ENCODE assay signal across 19 mouse cellular contexts in the genomic region with DNA sequence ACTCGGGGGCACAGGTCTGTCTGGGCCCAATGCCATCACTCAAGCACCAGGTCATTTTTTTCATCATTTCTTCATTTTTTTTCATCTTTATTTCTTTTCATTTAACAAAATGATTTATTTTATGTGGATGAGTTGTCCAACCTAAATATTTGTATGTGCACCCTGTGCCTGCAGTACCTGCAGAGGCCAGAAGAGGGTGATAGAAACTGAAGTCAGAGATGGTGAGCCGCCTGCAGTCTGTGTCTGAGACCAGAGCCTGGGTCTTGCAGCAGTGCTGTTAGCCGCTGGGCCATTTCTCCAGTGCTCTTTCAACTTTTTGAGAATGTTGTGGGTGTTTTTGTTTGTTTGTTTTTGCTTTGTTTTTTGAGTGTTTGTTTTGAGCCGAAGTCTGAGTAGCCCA. TPM values are rescaled to one million over a fixed set of nuclear protein-coding genes. Genes with fewer than 3 reads are reported as not detected.
DNase-seq lines count a peak whose midpoint lies in the region; ATAC-seq and TF ChIP-seq lines count a peak whose summit lies in the region.
"Had no signal": no experiment of that assay in that cellular context is flagged by ENCODE, and none has a peak within 500 bp of the region (broad histone marks: within the 10 kb centered on the region; RNA-seq: fewer than 3 reads in every experiment).

No protein-coding gene starts in this region.

- no peak overlapping the region for H3K9ac ChIP-seq in lung, embryonic 14.5 days
- H3K9ac ChIP-seq in MEL (ENCODE audit: control insufficient read depth, low read depth, low read length, poor library complexity, severe bottlenecking), result no peak overlapping the region
- H3K9ac ChIP-seq: forebrain, embryonic 12.5 days; hindbrain, embryonic 13.5 days; lung, embryonic 15.5 days; neural tube, embryonic 15.5 days had no signal

- no peak overlapping the region for H3K4me3 ChIP-seq in gastrocnemius, adult 2 months
- no peak overlapping the region for H3K4me3 ChIP-seq in lung, embryonic 14.5 days (ENCODE audit: low read depth, low read length)
- H3K4me3 ChIP-seq in MEL (ENCODE audit: control insufficient read depth in 1 of 2, insufficient read depth in 1 of 2, low read depth in 2 of 2, low read length in 2 of 2), result no peak overlapping the region
- H3K4me3 ChIP-seq: forebrain, embryonic 12.5 days; hindbrain, embryonic 13.5 days; lung, embryonic 15.5 days; neural tube, embryonic 15.5 days had no signal

- no peak for ATAC-seq in lung, embryonic 14.5 days (ENCODE audit: insufficient read depth)
- no peak for ATAC-seq in frontal cortex, adult (ENCODE audit: low TSS enrichment)

- DNase-seq in gastrocnemius, adult 2 months, result no peak
- DNase-seq in gastrocnemius, adult 8-10 months (ENCODE audit: low spot score in 2 of 2), result no peak
- DNase-seq in lung, embryonic 14.5 days, result no peak
- no peak for DNase-seq in lung, postnatal 4 days
- no peak for DNase-seq in MEL (ENCODE audit: low read depth, low spot score)
- peak; percentile 27 for DNase-seq in splenic B cell, adult 2 months (ENCODE audit: low read depth, low spot score)
- DNase-seq in layer of hippocampus, adult 8-10 months (ENCODE audit: low spot score in 2 of 2), result no peak
- DNase-seq: adrenal gland, adult 8-10 months; cerebellum, adult 9-10 months; embryo, embryonic 11 days; heart, adult 18-20 months; kidney, adult 8-10 months; spleen, adult 18-20 months; thymus, postnatal 25 days had no signal

- intact Hi-C loops in gastrocnemius, adult 2 months (cut with DNase I), result no loop called here

- no peak overlapping the region for H3K27ac ChIP-seq in gastrocnemius, adult 2 months
- H3K27ac ChIP-seq in lung, embryonic 14.5 days (ENCODE audit: low read depth), result no peak overlapping the region
- H3K27ac ChIP-seq in MEL (ENCODE audit: control insufficient read depth, low read depth, low read length), result no peak overlapping the region
- H3K27ac ChIP-seq: forebrain, embryonic 12.5 days; hindbrain, embryonic 13.5 days; lung, embryonic 15.5 days; neural tube, embryonic 15.5 days had no signal

- TF ChIP-seq CTCF in gastrocnemius, adult 2 months (IDR thresholded peaks at IDR 0.05), result peak; percentile 34
- peak; percentile 47; the same call in 1 of the 2 replicates for TF ChIP-seq CTCF in lung, embryonic 14.5 days (IDR thresholded peaks at IDR 0.05; ENCODE audit: low read depth)
- peak; percentile 15 to 39 (median 29); a peak in 3 of 6 replicates for TF ChIP-seq CTCF in MEL (IDR thresholded peaks at IDR 0.05 in 2 of 3, conservative IDR thresholded peaks at IDR 0.05 in 1 of 3; ENCODE audit: control insufficient read depth in 1 of 3, insufficient read depth in 1 of 3, low read depth in 2 of 3, low read length in 3 of 3, poor library complexity in 1 of 3, severe bottlenecking in 1 of 3)

- no peaks in the 10 kb centered on the region for H3K4me1 ChIP-seq in lung, embryonic 14.5 days (ENCODE audit: insufficient read depth)
- peaks cover 0 to 3% of the 10 kb centered on the region in 2 experiments; a peak in 1 of 4 replicates for H3K4me1 ChIP-seq in MEL (ENCODE audit: control insufficient read depth in 1 of 2, insufficient read depth in 2 of 2, low read length in 2 of 2)
- H3K4me1 ChIP-seq: forebrain, embryonic 12.5 days; neural tube, embryonic 15.5 days had no signal

- no peak overlapping the region for H3K4me2 ChIP-seq in lung, embryonic 14.5 days
- H3K4me2 ChIP-seq: forebrain, embryonic 12.5 days; hindbrain, embryonic 13.5 days; lung, embryonic 15.5 days; neural tube, embryonic 15.5 days had no signal

- TF ChIP-seq EP300 in MEL (IDR thresholded peaks at IDR 0.05; ENCODE audit: low read depth in 1 of 2, low read length in 2 of 2), result no peak

- WGBS in lung, embryonic 14.5 days, result 90% methylated on average over 4 of the region's 4 CpGs

- H3K9me3 ChIP-seq in lung, embryonic 14.5 days (ENCODE audit: low read depth, low read length), result no peaks in the 10 kb centered on the region; the same call in 1 of the 2 replicates
- H3K9me3 ChIP-seq in MEL (replicated peaks; ENCODE audit: insufficient read depth, low read length), result no peaks in the 10 kb centered on the region
- H3K9me3 ChIP-seq: forebrain, embryonic 12.5 days; hindbrain, embryonic 13.5 days; lung, embryonic 15.5 days; neural tube, embryonic 15.5 days had no signal

- no peak for TF ChIP-seq RAD21 in MEL (IDR thresholded peaks at IDR 0.05; ENCODE audit: low read depth, low read length)

- no peaks in the 10 kb centered on the region for H3K27me3 ChIP-seq in lung, embryonic 14.5 days (ENCODE audit: insufficient read depth, low read length)
- H3K27me3 ChIP-seq in MEL (ENCODE audit: control insufficient read depth in 1 of 2, insufficient read depth in 2 of 2, low read length in 2 of 2), result peaks cover 0 to 2% of the 10 kb centered on the region in 2 experiments; a peak in 1 of 4 replicates
- no peaks in the 10 kb centered on the region; the same call in 1 of the 2 replicates for H3K27me3 ChIP-seq in splenic B cell, adult 2 months (ENCODE audit: control insufficient read depth, insufficient read depth, low read length, poor library complexity, severe bottlenecking)
- H3K27me3 ChIP-seq: forebrain, embryonic 12.5 days; hindbrain, embryonic 13.5 days; lung, embryonic 15.5 days; neural tube, embryonic 15.5 days had no signal

- H3K36me3 ChIP-seq in lung, embryonic 14.5 days (ENCODE audit: insufficient read depth), result no peaks in the 10 kb centered on the region
- no peaks in the 10 kb centered on the region for H3K36me3 ChIP-seq in MEL (ENCODE audit: control insufficient read depth in 1 of 2, insufficient read depth in 2 of 2, low read length in 2 of 2)
- H3K36me3 ChIP-seq in splenic B cell, adult 2 months (ENCODE audit: control insufficient read depth, insufficient read depth, low read length, poor library complexity, severe bottlenecking), result no peaks in the 10 kb centered on the region
- H3K36me3 ChIP-seq: forebrain, embryonic 12.5 days; hindbrain, embryonic 13.5 days; lung, embryonic 15.5 days; neural tube, embryonic 15.5 days had no signal

- TF ChIP-seq POLR2A in MEL (IDR thresholded peaks at IDR 0.05; ENCODE audit: control insufficient read depth in 1 of 2, insufficient read depth in 1 of 2, low read depth in 1 of 2, low read length in 2 of 2, poor library complexity in 1 of 2), result no peak

- no peaks in the 10 kb centered on the region for H3K79me2 ChIP-seq in MEL (ENCODE audit: control insufficient read depth, insufficient read depth, low read length, poor library complexity)

TF ChIP-seq in MEL, 35 proteins besides CTCF, POLR2A, EP300 and RAD21:
- TF ChIP-seq TCF12 (IDR thresholded peaks at IDR 0.05; ENCODE audit: low read depth, low read length), result no peak
- no peak for TF ChIP-seq ZKSCAN1 (IDR thresholded peaks at IDR 0.05; ENCODE audit: low read depth, low read length)
- TF ChIP-seq MYB (IDR thresholded peaks at IDR 0.05; ENCODE audit: low read depth, low read length), result no peak
- TF ChIP-seq RCOR1 (IDR thresholded peaks at IDR 0.05; ENCODE audit: low read depth, low read length), result no peak
- no peak for TF ChIP-seq MAZ (IDR thresholded peaks at IDR 0.05; ENCODE audit: low read depth, low read length)
- no peak for TF ChIP-seq MXI1 (IDR thresholded peaks at IDR 0.05; ENCODE audit: low read depth, low read length)
- no peak for TF ChIP-seq CHD2 (IDR thresholded peaks at IDR 0.05; ENCODE audit: low read length)
- TF ChIP-seq ETS1 (IDR thresholded peaks at IDR 0.05; ENCODE audit: low read depth, low read length), result no peak
- no peak for TF ChIP-seq HCFC1 (IDR thresholded peaks at IDR 0.05; ENCODE audit: low read depth, low read length)
- TF ChIP-seq BHLHE40 (IDR thresholded peaks at IDR 0.05; ENCODE audit: borderline replicate concordance, low read depth, low read length), result no peak
- TF ChIP-seq CHD1 (IDR thresholded peaks at IDR 0.05; ENCODE audit: low read depth, low read length), result no peak
- no peak for TF ChIP-seq MYC (IDR thresholded peaks at IDR 0.05; ENCODE audit: low read depth, low read length)
- no peak for TF ChIP-seq ZMIZ1 (IDR thresholded peaks at IDR 0.05; ENCODE audit: low read depth, low read length)
- TF ChIP-seq MEF2A (IDR thresholded peaks at IDR 0.05; ENCODE audit: extremely low read depth, insufficient replicate concordance, low read depth, low read length, poor library complexity, severe bottlenecking), result no peak
- TF ChIP-seq ZNF384 (IDR thresholded peaks at IDR 0.05; ENCODE audit: low read depth, low read length), result no peak
- no peak for TF ChIP-seq ZC3H11A (IDR thresholded peaks at IDR 0.05; ENCODE audit: low read depth, low read length)
- no peak for TF ChIP-seq SMC3 (IDR thresholded peaks at IDR 0.05; ENCODE audit: low read depth, low read length)

RNA-seq across cellular contexts. Expression of gene Nek2, which starts 14.5 kb away (rescaled TPM):
- total RNA-seq in gastrocnemius, adult 2 months (2021), result under 1 TPM; 0.26 to 0.33 TPM
- total RNA-seq in gastrocnemius, adult 8-10 months (2022), result under 1 TPM; 0.27 to 0.99 (median 0.54) TPM
- 43.7 and 46.8 TPM in 2 replicates for polyA plus RNA-seq in lung, embryonic 14.5 days (2014; fragmentation: Nextera tagmentation; extraction: Ambion mirVana)
- 34.9 and 35.8 TPM in 2 replicates for total RNA-seq in MEL (2012; rRNA removed)
- polyA plus RNA-seq in MEL (2012; ENCODE audit: insufficient read depth in 1 of 2, insufficient read length in 2 of 2, low read depth in 1 of 2, low replicate concordance in 2 of 2, missing spikeins in 1 of 2), result 10 to 100 TPM in 1 of 2 experiments, not detected in 1; 56.5 TPM
- 1 to 10 TPM; 1.2 to 2.2 (median 1.7) TPM for total RNA-seq in layer of hippocampus, adult 8-10 months (2022)

Comparison
In these comparisons a context has a peak if more than half of its experiments do, and no peak if none do; other contexts are left out.
1. RNA of gene Nek2, which starts 14.5 kb away (total RNA-seq): 34.9 to 35.8 TPM in MEL; 1.2 to 2.2 TPM in layer of hippocampus, adult 8-10 months, 0.27 to 0.99 TPM in gastrocnemius, adult 8-10 months and 0.26 to 0.33 TPM in gastrocnemius, adult 2 months; every median in the first group is over 10 times any median in the second.
2. Peak in every context shown above with its lines, with median percentiles within 50 percentile points of each other: CTCF ChIP-seq.